Mouse (Mus musculus): ENCODE results near the gene Camkmt.

The Camkmt gene

GRCm38 (mm10) chr17:85258703-85259341 is 168.5 kb downstream of the Camkmt start:
- no peaks in the 10 kb centered on the region for H3K27me3 ChIP-seq (ENCODE audit: control insufficient read depth, insufficient read depth, low read length, poor library complexity, severe bottlenecking)
- DNase-seq (ENCODE audit: low read depth, low spot score), result no peak

GRCm38 (mm10) chr17:85266831-85267422 is 176.6 kb downstream of the Camkmt start:
- Histone ChIP-seq H3K27me3 (ENCODE audit: control insufficient read depth, insufficient read depth, low read length, poor library complexity, severe bottlenecking) (no peaks in the 10 kb centered on the region), H3K36me3 (ENCODE audit: control insufficient read depth, insufficient read depth, low read length, poor library complexity, severe bottlenecking) (no peaks in the 10 kb centered on the region)
- no peak for DNase-seq (ENCODE audit: low read depth, low spot score)

More at GRCm38 (mm10) chr17:85258703-85259341, 168.5 kb downstream of the Camkmt start:
- no peaks in the 10 kb centered on the region for H3K36me3 ChIP-seq (ENCODE audit: control insufficient read depth, insufficient read depth, low read length, poor library complexity, severe bottlenecking)

- Histone ChIP-seq H3K36me3 (ENCODE audit: control insufficient read depth, insufficient read depth, low read length, poor library complexity, severe bottlenecking) (no peaks in the 10 kb centered on the region), H3K27me3 (ENCODE audit: control insufficient read depth, insufficient read depth, low read length, poor library complexity, severe bottlenecking) (no peaks in the 10 kb centered on the region)
- no peak for DNase-seq (ENCODE audit: low read depth, low spot score)
These were observed 181.3 kb downstream of the Camkmt start for GRCm38 (mm10) chr17:85271466-85272175.

GRCm38 (mm10) chr17:85279720-85280119 is 189.4 kb downstream of the Camkmt start:
- H3K27me3 ChIP-seq (ENCODE audit: control insufficient read depth, insufficient read depth, low read length, poor library complexity, severe bottlenecking), result no peaks in the 10 kb centered on the region
- no peaks in the 10 kb centered on the region for H3K36me3 ChIP-seq (ENCODE audit: control insufficient read depth, insufficient read depth, low read length, poor library complexity, severe bottlenecking)
- no peak for DNase-seq (ENCODE audit: low read depth, low spot score)

GRCm38 (mm10) chr17:85282447-85282846 is 192.1 kb downstream of the Camkmt start:
- Histone ChIP-seq H3K36me3 (ENCODE audit: control insufficient read depth, insufficient read depth, low read length, poor library complexity, severe bottlenecking) (no peaks in the 10 kb centered on the region), H3K27me3 (ENCODE audit: control insufficient read depth, insufficient read depth, low read length, poor library complexity, severe bottlenecking) (no peaks in the 10 kb centered on the region)
- DNase-seq (ENCODE audit: low read depth, low spot score), result no peak

GRCm38 (mm10) chr17:85291154-85291553 is 200.8 kb downstream of the Camkmt start:
- Histone ChIP-seq H3K27me3 (ENCODE audit: control insufficient read depth, insufficient read depth, low read length, poor library complexity, severe bottlenecking) (no peaks in the 10 kb centered on the region), H3K36me3 (ENCODE audit: control insufficient read depth, insufficient read depth, low read length, poor library complexity, severe bottlenecking) (no peaks in the 10 kb centered on the region)
- DNase-seq (ENCODE audit: low read depth, low spot score), result no peak

GRCm38 (mm10) chr17:85291601-85292000 is 201.2 kb downstream of the Camkmt start:
- H3K36me3 ChIP-seq (ENCODE audit: control insufficient read depth, insufficient read depth, low read length, poor library complexity, severe bottlenecking), result no peaks in the 10 kb centered on the region
- H3K27me3 ChIP-seq (ENCODE audit: control insufficient read depth, insufficient read depth, low read length, poor library complexity, severe bottlenecking), result no peaks in the 10 kb centered on the region

GRCm38 (mm10) chr17:85292276-85292675 is 201.9 kb downstream of the Camkmt start:
- Histone ChIP-seq H3K27me3 (ENCODE audit: control insufficient read depth, insufficient read depth, low read length, poor library complexity, severe bottlenecking) (no peaks in the 10 kb centered on the region), H3K36me3 (ENCODE audit: control insufficient read depth, insufficient read depth, low read length, poor library complexity, severe bottlenecking) (no peaks in the 10 kb centered on the region)
- DNase-seq (ENCODE audit: low read depth, low spot score), result no peak

More at GRCm38 (mm10) chr17:85291601-85292000, 201.2 kb downstream of the Camkmt start:
- no peak for DNase-seq (ENCODE audit: low read depth, low spot score)

GRCm38 (mm10) chr17:85303686-85304085 is 213.3 kb downstream of the Camkmt start:
- no peaks in the 10 kb centered on the region for H3K27me3 ChIP-seq (ENCODE audit: control insufficient read depth, insufficient read depth, low read length, poor library complexity, severe bottlenecking)
- no peaks in the 10 kb centered on the region for H3K36me3 ChIP-seq (ENCODE audit: control insufficient read depth, insufficient read depth, low read length, poor library complexity, severe bottlenecking)
- DNase-seq (ENCODE audit: low read depth, low spot score), result no peak

- DNase-seq (ENCODE audit: low read depth, low spot score), result no peak
- Histone ChIP-seq H3K36me3 (ENCODE audit: control insufficient read depth, insufficient read depth, low read length, poor library complexity, severe bottlenecking) (no peaks in the 10 kb centered on the region), H3K27me3 (ENCODE audit: control insufficient read depth, insufficient read depth, low read length, poor library complexity, severe bottlenecking) (no peaks in the 10 kb centered on the region)
These were observed 218.2 kb downstream of the Camkmt start for GRCm38 (mm10) chr17:85308566-85308965.

GRCm38 (mm10) chr17:85309046-85309445 is 218.7 kb downstream of the Camkmt start:
- Histone ChIP-seq H3K27me3 (ENCODE audit: control insufficient read depth, insufficient read depth, low read length, poor library complexity, severe bottlenecking) (no peaks in the 10 kb centered on the region), H3K36me3 (ENCODE audit: control insufficient read depth, insufficient read depth, low read length, poor library complexity, severe bottlenecking) (no peaks in the 10 kb centered on the region)
- no peak for DNase-seq (ENCODE audit: low read depth, low spot score)

GRCm38 (mm10) chr17:85311348-85311747 is 221.0 kb downstream of the Camkmt start:
- no peaks in the 10 kb centered on the region for H3K27me3 ChIP-seq (ENCODE audit: control insufficient read depth, insufficient read depth, low read length, poor library complexity, severe bottlenecking)
- no peaks in the 10 kb centered on the region for H3K36me3 ChIP-seq (ENCODE audit: control insufficient read depth, insufficient read depth, low read length, poor library complexity, severe bottlenecking)
- no peak for DNase-seq (ENCODE audit: low read depth, low spot score)

- H3K36me3 ChIP-seq (ENCODE audit: control insufficient read depth, insufficient read depth, low read length, poor library complexity, severe bottlenecking), result no peaks in the 10 kb centered on the region
These were observed 228.0 kb downstream of the Camkmt start for GRCm38 (mm10) chr17:85318401-85318800.

GRCm38 (mm10) chr17:85319779-85320300 is 229.5 kb downstream of the Camkmt start:
- H3K36me3 ChIP-seq (ENCODE audit: control insufficient read depth, insufficient read depth, low read length, poor library complexity, severe bottlenecking), result no peaks in the 10 kb centered on the region
- H3K27me3 ChIP-seq (ENCODE audit: control insufficient read depth, insufficient read depth, low read length, poor library complexity, severe bottlenecking), result no peaks in the 10 kb centered on the region
- DNase-seq (ENCODE audit: low read depth, low spot score), result no peak

More at GRCm38 (mm10) chr17:85318401-85318800, 228.0 kb downstream of the Camkmt start:
- H3K27me3 ChIP-seq (ENCODE audit: control insufficient read depth, insufficient read depth, low read length, poor library complexity, severe bottlenecking), result no peaks in the 10 kb centered on the region
- DNase-seq (ENCODE audit: low read depth, low spot score), result no peak

GRCm38 (mm10) chr17:85328901-85329300 is 238.5 kb downstream of the Camkmt start:
- Histone ChIP-seq H3K27me3 (ENCODE audit: control insufficient read depth, insufficient read depth, low read length, poor library complexity, severe bottlenecking) (no peaks in the 10 kb centered on the region), H3K36me3 (ENCODE audit: control insufficient read depth, insufficient read depth, low read length, poor library complexity, severe bottlenecking) (no peaks in the 10 kb centered on the region)
- DNase-seq (ENCODE audit: low read depth, low spot score), result no peak

Data from splenic B cell, adult 2 months (primary cell).